In genomic region chr2:147083471-147084365, GRCm38 (mm10) we compare ENCODE assay signal across 8 mouse cellular contexts. TPM values are rescaled to one million over a fixed set of nuclear protein-coding genes. Genes with fewer than 3 reads are reported as not detected.
A peak's percentile ranks its signal among the peaks of the same experiment; 100 is the strongest.
DNase-seq lines count a peak whose midpoint lies in the region; ATAC-seq and TF ChIP-seq lines count a peak whose summit lies in the region.
"Had no signal": no experiment of that assay in that cellular context is flagged by ENCODE, and none has a peak within 500 bp of the region (broad histone marks: within the 10 kb centered on the region; RNA-seq: fewer than 3 reads in every experiment).

No protein-coding gene starts in this region.

- H3K4me2 ChIP-seq in hindbrain, embryonic 12.5 days (replicated peaks) = peak overlapping the region; percentile 22; the same call in 1 of the 2 replicates
- H3K4me2 ChIP-seq in limb, embryonic 14.5 days (replicated peaks; ENCODE audit: low read depth, low read length, severe bottlenecking) = peak overlapping the region; percentile 47

- peaks cover 27% of the 10 kb centered on the region for H3K4me1 ChIP-seq in forebrain, embryonic 10.5 days
- H3K4me1 ChIP-seq in hindbrain, embryonic 12.5 days = peaks cover 9% of the 10 kb centered on the region
- peaks cover 5% of the 10 kb centered on the region; the same call in 1 of the 2 replicates for H3K4me1 ChIP-seq in limb, embryonic 14.5 days (ENCODE audit: control insufficient read depth, insufficient read depth, low read length)

- H3K4me3 ChIP-seq in forebrain, embryonic 10.5 days = peak overlapping the region; percentile 41
- H3K4me3 ChIP-seq in hindbrain, embryonic 12.5 days = 0 out of 2 replicates have a peak overlapping the region, but pooled peaks have one; percentile 29
- peak overlapping the region; percentile 34 for H3K4me3 ChIP-seq in limb, embryonic 14.5 days (replicated peaks; ENCODE audit: low read length)

- peak; percentile 34; the same call in 1 of the 2 replicates for ATAC-seq in hindbrain, embryonic 12.5 days (ENCODE audit: low FRiP score)
- peak; percentile 23 for ATAC-seq in limb, embryonic 14.5 days (ENCODE audit: low FRiP score, low read depth)
- ATAC-seq in monocyte, adult 5-6 weeks (replicated peaks; ENCODE audit: insufficient number of reproducible peaks, low FRiP score, low TSS enrichment, poor library complexity, severe bottlenecking) = 0 out of 2 replicates have a peak, but pooled peaks have one; percentile 47

- H3K36me3 ChIP-seq in forebrain, embryonic 10.5 days (replicated peaks) = no peaks in the 10 kb centered on the region
- H3K36me3 ChIP-seq in hindbrain, embryonic 12.5 days = no peaks in the 10 kb centered on the region
- H3K36me3 ChIP-seq in limb, embryonic 14.5 days (ENCODE audit: control insufficient read depth, insufficient read depth, low read length) = no peaks in the 10 kb centered on the region

- no peaks in the 10 kb centered on the region for H3K9me3 ChIP-seq in forebrain, embryonic 10.5 days
- H3K9me3 ChIP-seq in hindbrain, embryonic 12.5 days (replicated peaks) = no peaks in the 10 kb centered on the region
- H3K9me3 ChIP-seq in limb, embryonic 14.5 days (ENCODE audit: control insufficient read depth, low read length) = no peaks in the 10 kb centered on the region

- no peak overlapping the region for H3K9ac ChIP-seq in hindbrain, embryonic 12.5 days
- no peak overlapping the region for H3K9ac ChIP-seq in limb, embryonic 14.5 days (ENCODE audit: low read depth, low read length, severe bottlenecking)

- no peak for TF ChIP-seq POLR2A in limb, embryonic 14.5 days (IDR thresholded peaks at IDR 0.05; ENCODE audit: borderline replicate concordance, extremely low read depth, insufficient read depth, insufficient read length)

- DNase-seq in CD4-positive, CD25-positive, alpha-beta regulatory T cell, adult 2 months (ENCODE audit: low read depth, low spot score) = peak; percentile 53
- DNase-seq in R1 (ENCODE audit: low read depth, low spot score) = peak; percentile 48
- DNase-seq in forebrain, embryonic 10.5 days (ENCODE audit: extremely low spot score, low spot score) = peak; percentile 55
- DNase-seq in limb, embryonic 14.5 days (ENCODE audit: low spot score) = no peak
- peak; percentile 33 for DNase-seq in thymus, postnatal 25 days

- H3K27ac ChIP-seq in forebrain, embryonic 10.5 days = peak overlapping the region; percentile 62
- no peak overlapping the region for H3K27ac ChIP-seq in hindbrain, embryonic 12.5 days
- no peak overlapping the region for H3K27ac ChIP-seq in limb, embryonic 14.5 days (replicated peaks; ENCODE audit: low read depth, low read length)

- WGBS in forebrain, embryonic 10.5 days = 1% methylated on average over 72 of the region's 72 CpGs
- WGBS in hindbrain, embryonic 12.5 days = under 1% methylated on average over 71 of the region's 72 CpGs
- WGBS in limb, embryonic 14.5 days = 3% methylated on average over 54 of the region's 72 CpGs

- peaks cover 100% of the 10 kb centered on the region for H3K27me3 ChIP-seq in forebrain, embryonic 10.5 days (ENCODE audit: poor library complexity, severe bottlenecking)
- H3K27me3 ChIP-seq in hindbrain, embryonic 12.5 days = peaks cover 82% of the 10 kb centered on the region
- H3K27me3 ChIP-seq in limb, embryonic 14.5 days (ENCODE audit: control insufficient read depth, insufficient read depth, low read length) = peaks cover 78% of the 10 kb centered on the region

RNA-seq across cellular contexts. Expression of gene Nkx2-4, which starts 1.5 kb away (rescaled TPM):
- polyA plus RNA-seq in forebrain, embryonic 10.5 days (2016; fragmentation: Nextera tagmentation; extraction: Ambion mirVana) = 0.10 and 0.28 TPM in 2 replicates
- polyA plus RNA-seq in hindbrain, embryonic 12.5 days (2016; fragmentation: Nextera tagmentation; extraction: Ambion mirVana) = 0.26 TPM in 1 of 2 replicates, not detected in the other
- polyA plus RNA-seq in limb, embryonic 14.5 days (2012; rRNA removed) = not detected in 2 replicates
- not detected in 2 replicates for polyA plus RNA-seq in limb, embryonic 14.5 days (2014; fragmentation: Nextera tagmentation; extraction: Ambion mirVana)
- total RNA-seq in monocyte, adult 5-6 weeks (2017) = not detected in 3 replicates
- total RNA-seq: left cerebral cortex, postnatal 10 days had no signal
